Mouse (Mus musculus): Measurements from ENCODE around the gene Prr5l. TPM values are rescaled to one million over a fixed set of nuclear protein-coding genes. Genes with fewer than 3 reads are reported as not detected.

Prr5l gene
- polyA plus RNA-seq, 2 experiments: 1.4 to 1.7 TPM

GRCm38 (mm10) chr2:101881471-101882162 is 1.2 kb downstream of the Prr5l start:
- H3K4me3 ChIP-seq (ENCODE audit: insufficient read depth in 1 of 2, low read depth in 2 of 2, low read length in 2 of 2): no peak overlapping the region
- H3K4me2 ChIP-seq (ENCODE audit: low read depth): no peak overlapping the region
- H3K27me3 ChIP-seq (ENCODE audit: control insufficient read depth, insufficient read depth, low read length): no peaks in the 10 kb centered on the region
- no peaks in the 10 kb centered on the region for H3K9me3 ChIP-seq (ENCODE audit: control insufficient read depth, low read length)
- H3K27ac ChIP-seq: no peak overlapping the region
- no peak overlapping the region for H3K9ac ChIP-seq (replicated peaks)
- 53% methylated on average over 9 of the region's 9 CpGs for WGBS (ENCODE audit: insufficient replicate concordance)
- TF ChIP-seq EP300 (IDR thresholded peaks at IDR 0.05; ENCODE audit: low read depth): no peak
- TF ChIP-seq CTCF (IDR thresholded peaks at IDR 0.05; ENCODE audit: low read depth): no peak
- no peaks in the 10 kb centered on the region for H3K36me3 ChIP-seq (replicated peaks; ENCODE audit: control insufficient read depth, insufficient read depth, low read depth)
- DNase-seq (ENCODE audit: low read depth in 3 of 3, low spot score in 3 of 3): no peak
- ATAC-seq (ENCODE audit: insufficient read depth): no peak
- peaks cover 4 to 10% of the 10 kb centered on the region in 2 experiments for H3K4me1 ChIP-seq (replicated peaks; ENCODE audit: control insufficient read depth in 2 of 2, insufficient read depth in 2 of 2, low read length in 1 of 2)

GRCm38 (mm10) chr2:101871179-101871578 is 11.6 kb downstream of the Prr5l start:
- WGBS (ENCODE audit: insufficient replicate concordance): 28% methylated on average over 14 of the region's 14 CpGs
- ATAC-seq (ENCODE audit: insufficient read depth): no peak
- Histone ChIP-seq H3K4me2 (ENCODE audit: low read depth) (no peak overlapping the region), H3K9me3 (ENCODE audit: control insufficient read depth, low read length) (no peaks in the 10 kb centered on the region), H3K4me1 (replicated peaks; ENCODE audit: control insufficient read depth in 2 of 2, insufficient read depth in 2 of 2, low read length in 1 of 2) (no peaks in the 10 kb centered on the region), H3K9ac (replicated peaks) (no peak overlapping the region), H3K4me3 (ENCODE audit: insufficient read depth in 1 of 2, low read depth in 2 of 2, low read length in 2 of 2) (no peak overlapping the region), H3K36me3 (replicated peaks; ENCODE audit: control insufficient read depth, insufficient read depth, low read depth) (no peaks in the 10 kb centered on the region), H3K27me3 (ENCODE audit: control insufficient read depth, insufficient read depth, low read length) (no peaks in the 10 kb centered on the region), H3K27ac (no peak overlapping the region)
- no peak for DNase-seq (ENCODE audit: low read depth in 3 of 3, low spot score in 3 of 3)
- TF ChIP-seq EP300 (IDR thresholded peaks at IDR 0.05; ENCODE audit: low read depth): no peak
- TF ChIP-seq CTCF (IDR thresholded peaks at IDR 0.05; ENCODE audit: low read depth): peak; percentile 59

GRCm38 (mm10) chr2:101868683-101869082 is 14.1 kb downstream of the Prr5l start:
- H3K36me3 ChIP-seq (replicated peaks; ENCODE audit: control insufficient read depth, insufficient read depth, low read depth): no peaks in the 10 kb centered on the region
- WGBS (ENCODE audit: insufficient replicate concordance): 43% methylated on average over 4 of the region's 4 CpGs
- DNase-seq (ENCODE audit: low read depth in 3 of 3, low spot score in 3 of 3) (no peak), ATAC-seq (ENCODE audit: insufficient read depth) (no peak)
- H3K9me3 ChIP-seq (ENCODE audit: control insufficient read depth, low read length): no peaks in the 10 kb centered on the region
- no peak for TF ChIP-seq CTCF (IDR thresholded peaks at IDR 0.05; ENCODE audit: low read depth)
- TF ChIP-seq EP300 (IDR thresholded peaks at IDR 0.05; ENCODE audit: low read depth): no peak
- no peaks in the 10 kb centered on the region for H3K27me3 ChIP-seq (ENCODE audit: control insufficient read depth, insufficient read depth, low read length)
- H3K4me3 ChIP-seq (ENCODE audit: insufficient read depth in 1 of 2, low read depth in 2 of 2, low read length in 2 of 2): no peak overlapping the region
- no peaks in the 10 kb centered on the region for H3K4me1 ChIP-seq (replicated peaks; ENCODE audit: control insufficient read depth in 2 of 2, insufficient read depth in 2 of 2, low read length in 1 of 2)
- H3K4me2 ChIP-seq (ENCODE audit: low read depth): no peak overlapping the region
- H3K9ac ChIP-seq (replicated peaks): no peak overlapping the region
- no peak overlapping the region for H3K27ac ChIP-seq

GRCm38 (mm10) chr2:101862219-101863123 is 20.4 kb downstream of the Prr5l start:
- no peak overlapping the region for H3K9ac ChIP-seq (replicated peaks)
- H3K4me2 ChIP-seq (ENCODE audit: low read depth): no peak overlapping the region
- TF ChIP-seq CTCF (IDR thresholded peaks at IDR 0.05; ENCODE audit: low read depth) (no peak), EP300 (IDR thresholded peaks at IDR 0.05; ENCODE audit: low read depth) (no peak)
- no peaks in the 10 kb centered on the region for H3K4me1 ChIP-seq (replicated peaks; ENCODE audit: control insufficient read depth in 2 of 2, insufficient read depth in 2 of 2, low read length in 1 of 2)
- H3K4me3 ChIP-seq (ENCODE audit: insufficient read depth in 1 of 2, low read depth in 2 of 2, low read length in 2 of 2): no peak overlapping the region
- no peak overlapping the region for H3K27ac ChIP-seq
- no peak for ATAC-seq (ENCODE audit: insufficient read depth)
- no peaks in the 10 kb centered on the region for H3K36me3 ChIP-seq (replicated peaks; ENCODE audit: control insufficient read depth, insufficient read depth, low read depth)
- H3K27me3 ChIP-seq (ENCODE audit: control insufficient read depth, insufficient read depth, low read length): no peaks in the 10 kb centered on the region
- H3K9me3 ChIP-seq (ENCODE audit: control insufficient read depth, low read length): no peaks in the 10 kb centered on the region
- 57% methylated on average over 15 of the region's 15 CpGs for WGBS (ENCODE audit: insufficient replicate concordance)
- no peak for DNase-seq (ENCODE audit: low read depth in 3 of 3, low spot score in 3 of 3)

GRCm38 (mm10) chr2:101860920-101861485 is 21.8 kb downstream of the Prr5l start:
- no peak for ATAC-seq (ENCODE audit: insufficient read depth)
- no peak for DNase-seq (ENCODE audit: low read depth in 3 of 3, low spot score in 3 of 3)
- no peaks in the 10 kb centered on the region for H3K4me1 ChIP-seq (replicated peaks; ENCODE audit: control insufficient read depth in 2 of 2, insufficient read depth in 2 of 2, low read length in 1 of 2)
- no peaks in the 10 kb centered on the region for H3K36me3 ChIP-seq (replicated peaks; ENCODE audit: control insufficient read depth, insufficient read depth, low read depth)
- no peak for TF ChIP-seq EP300 (IDR thresholded peaks at IDR 0.05; ENCODE audit: low read depth)
- no peak for TF ChIP-seq CTCF (IDR thresholded peaks at IDR 0.05; ENCODE audit: low read depth)
- no peak overlapping the region for H3K4me2 ChIP-seq (ENCODE audit: low read depth)
- H3K27me3 ChIP-seq (ENCODE audit: control insufficient read depth, insufficient read depth, low read length): no peaks in the 10 kb centered on the region
- no peaks in the 10 kb centered on the region for H3K9me3 ChIP-seq (ENCODE audit: control insufficient read depth, low read length)
- H3K27ac ChIP-seq: no peak overlapping the region
- 61% methylated on average over 3 of the region's 3 CpGs for WGBS (ENCODE audit: insufficient replicate concordance)
- no peak overlapping the region for H3K4me3 ChIP-seq (ENCODE audit: insufficient read depth in 1 of 2, low read depth in 2 of 2, low read length in 2 of 2)
- no peak overlapping the region for H3K9ac ChIP-seq (replicated peaks)
